Mouse (Mus musculus) lung, embryonic 14.5 days (tissue): ENCODE data around the gene Npm3. TPM values are rescaled to one million over a fixed set of nuclear protein-coding genes. Genes with fewer than 3 reads are reported as not detected.

Experiments used
- ATAC-seq: fragments of 200-750 bp; cut with Nextera tagmentation; 2 replicates; pipeline ENCODE4 v1.8.0; 2017; ENCODE audit warnings: mild to moderate bottlenecking, moderate TSS enrichment, moderate library complexity; ENCODE audit not compliant: insufficient read depth
- DNase-seq: peaks from one replicate; pipeline ENCODE4 v3.0.0-alpha.2; 2015
- H3K27ac ChIP-seq: fragments of 300-500 bp; sonication (generic); 2 replicates; pipeline ENCODE4 v1.5.1; 2014; ENCODE audit warnings: low read depth, mild to moderate bottlenecking, moderate library complexity
- H3K27me3 ChIP-seq: fragments of 300-500 bp; sonication (generic); 2 replicates; pipeline ENCODE4 v1.6.1; 2014; ENCODE audit warnings: low read length, control low read depth; ENCODE audit not compliant: insufficient read depth
- H3K36me3 ChIP-seq: fragments of 300-500 bp; sonication (generic); 2 replicates; pipeline ENCODE4 v1.6.1; 2014; ENCODE audit warnings: control low read depth; ENCODE audit not compliant: insufficient read depth
- H3K4me1 ChIP-seq: fragments of 300-500 bp; sonication (generic); 2 replicates; pipeline ENCODE4 v1.6.1; 2014; ENCODE audit warnings: antibody characterized with exemption, control low read depth; ENCODE audit not compliant: insufficient read depth
- H3K4me2 ChIP-seq: fragments of 300-500 bp; sonication (generic); 2 replicates; pipeline ENCODE4 v1.6.1; 2014; ENCODE audit warnings: mild to moderate bottlenecking
- H3K4me3 ChIP-seq: fragments of 300-500 bp; sonication (generic); 2 replicates; pipeline ENCODE4 v1.5.1; 2014; ENCODE audit warnings: low read depth, low read length
- H3K9ac ChIP-seq: fragments of 300-500 bp; sonication (generic); 2 replicates; pipeline ENCODE4 v1.6.1; 2014
- H3K9me3 ChIP-seq: fragments of 300-500 bp; sonication (generic); 2 replicates; pipeline ENCODE4 v1.6.1; 2016; ENCODE audit warnings: low read depth, low read length, control low read depth
- CTCF ChIP-seq: IDR thresholded peaks from 2 replicates; pipeline ENCODE4 v1.5.1; 2016; ENCODE audit warnings: antibody characterized with exemption, low read depth
- WGBS: fragments of 180-500 bp; shearing (Covaris S2); extraction: QIAGEN DNeasy Blood & Tissue Kit; methylation state at CpG from one replicate; pipeline ENCODE4 v1.1.7; 2014; 5-methylcytosine and 5-hydroxymethylcytosine counted together
- polyA plus RNA-seq: library from polyadenylated mRNA; unstranded; fragments of >200 nt; fragmentation: Nextera tagmentation; extraction: Ambion mirVana; gene quantifications from 2 replicates; pipeline ENCODE4 v1.2.1, GENCODE M21; 2014

Npm3 gene
- polyA plus RNA-seq, 1 experiment from 2014 or later = 20.0 TPM

DNA sequence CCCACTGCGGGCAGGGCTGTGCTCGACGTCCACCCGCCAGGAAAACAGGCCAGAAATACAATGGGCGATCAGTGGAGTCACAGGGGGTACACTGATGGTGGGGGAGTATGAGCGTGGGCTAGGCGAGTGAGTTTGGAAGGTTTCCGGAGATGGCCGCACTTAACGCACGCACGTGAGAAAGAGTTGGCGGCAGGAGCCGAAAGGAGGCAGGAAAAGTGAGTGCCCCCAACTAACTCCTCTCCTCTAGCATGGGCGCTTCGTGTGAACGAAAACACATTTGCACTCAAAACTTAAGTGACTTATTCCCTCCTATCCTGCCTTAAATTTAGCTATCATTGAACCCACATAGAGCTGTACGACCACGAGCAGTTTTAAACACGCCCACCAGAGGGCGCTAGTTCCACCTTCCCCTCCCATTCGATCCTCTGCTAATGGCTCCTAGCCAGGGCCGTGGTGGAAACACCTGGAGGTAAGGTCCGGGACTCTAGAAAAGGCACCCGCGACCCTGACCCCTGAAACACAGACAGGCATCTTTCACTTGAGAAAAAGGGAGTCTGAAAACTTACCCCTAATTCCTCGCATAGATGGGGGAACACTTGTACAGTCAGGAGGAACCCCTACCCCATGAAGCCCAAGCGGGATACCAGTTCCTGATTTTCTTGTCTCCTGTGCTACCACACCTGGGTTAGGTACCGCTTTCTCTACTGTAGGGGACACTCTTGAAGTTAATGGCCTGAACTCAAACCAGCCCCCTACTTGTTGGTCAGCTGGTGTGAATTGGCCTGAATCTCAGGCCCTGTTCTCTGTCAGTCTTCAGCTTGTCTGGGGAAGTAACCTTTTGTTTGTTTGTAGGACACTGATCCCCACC is 3.0 kb downstream of the Npm3 start:
- H3K4me2 ChIP-seq = peak overlapping the region; percentile 34; the same call in 1 of the 2 replicates

DNA sequence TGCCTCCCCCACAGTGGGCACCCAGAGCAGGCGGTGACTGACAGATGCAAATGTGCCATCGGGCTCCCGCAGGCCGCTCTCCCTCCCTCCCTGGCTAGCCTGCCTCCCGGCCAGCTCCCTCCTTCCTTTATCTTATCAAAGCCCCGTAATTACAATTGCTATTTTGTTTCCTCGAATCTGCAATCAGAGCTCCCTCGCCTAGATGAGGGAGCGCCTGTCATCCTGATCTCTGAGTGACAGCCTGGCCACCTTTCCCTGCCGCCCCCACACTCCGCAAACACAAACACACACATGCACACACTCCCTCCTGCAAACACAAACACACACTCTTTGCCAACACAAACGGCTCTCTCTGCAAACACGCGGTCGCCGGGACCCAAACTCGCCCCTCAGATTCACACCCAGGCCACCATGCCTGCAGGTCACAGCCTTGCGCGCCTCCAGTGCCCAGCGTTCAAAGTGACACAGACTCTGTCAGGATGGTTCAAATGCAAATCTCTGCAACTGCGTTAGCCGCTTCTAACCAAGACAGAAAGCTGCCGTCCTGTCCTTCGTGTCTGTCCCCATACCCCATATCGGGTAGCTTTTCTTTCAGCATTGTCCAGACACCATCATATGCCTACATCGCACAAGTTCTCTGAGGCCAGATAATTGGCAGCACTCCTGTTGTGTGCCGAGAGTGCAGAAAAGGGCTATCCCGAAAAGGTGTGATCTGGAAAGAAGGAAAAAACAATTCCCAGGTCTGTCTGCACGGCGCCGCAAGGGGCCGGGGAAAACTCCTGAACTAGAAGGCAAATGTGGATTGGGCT is 3.8 kb downstream of the Npm3 start:
- DNase-seq (peak; percentile 26), ATAC-seq (no peak)
- no peak for TF ChIP-seq CTCF
- peaks cover 11% of the 10 kb centered on the region; the same call in 1 of the 2 replicates for H3K4me1 ChIP-seq
- H3K27me3 ChIP-seq = peaks cover 55% of the 10 kb centered on the region
- H3K27ac ChIP-seq = no peak overlapping the region
- H3K9me3 ChIP-seq = no peaks in the 10 kb centered on the region
- H3K9ac ChIP-seq = no peak overlapping the region
- H3K36me3 ChIP-seq = 0 out of 2 replicates have a peak, but pooled peaks cover 1% of the 10 kb centered on the region
- H3K4me3 ChIP-seq = peak overlapping the region; percentile 13
- WGBS = 6% methylated on average over 32 of the region's 32 CpGs
- H3K4me2 ChIP-seq = peak overlapping the region; percentile 34; the same call in 1 of the 2 replicates

More for the DNA sequence above, 3.0 kb downstream of the Npm3 start:
- Histone ChIP-seq H3K27ac (no peak overlapping the region), H3K36me3 (peaks cover 8% of the 10 kb centered on the region), H3K9ac (no peak overlapping the region), H3K4me3 (peak overlapping the region; percentile 13; the same call in 1 of the 2 replicates), H3K9me3 (no peaks in the 10 kb centered on the region), H3K4me1 (peaks cover 11% of the 10 kb centered on the region; the same call in 1 of the 2 replicates), H3K27me3 (peaks cover 46% of the 10 kb centered on the region)
- TF ChIP-seq CTCF = peak; percentile 90
- ATAC-seq (peak; percentile 16; the same call in 1 of the 2 replicates), DNase-seq (peak; percentile 85)
- 10% methylated on average over 29 of the region's 29 CpGs for WGBS

DNA sequence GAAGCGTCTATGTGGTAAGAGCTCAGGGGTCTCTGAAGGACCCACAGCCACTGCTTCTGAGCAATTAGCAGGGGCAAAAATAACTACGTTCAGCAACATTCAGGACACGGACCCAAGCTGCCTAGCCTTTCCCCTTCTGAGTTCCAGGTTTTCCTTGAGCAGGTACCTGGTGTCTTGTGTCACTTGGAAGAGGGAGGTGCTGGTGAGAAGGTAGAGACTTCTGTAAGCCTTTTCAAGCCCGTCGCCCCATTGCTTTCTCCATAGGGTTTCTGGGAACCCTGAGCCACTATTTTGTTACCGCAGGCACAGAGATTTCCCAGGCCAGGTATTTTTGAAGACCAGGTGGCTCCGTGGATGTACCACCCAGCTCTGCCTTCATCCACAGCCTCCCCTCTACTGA is 5.8 kb downstream of the Npm3 start:
- ATAC-seq = no peak
- Histone ChIP-seq H3K4me2 (no peak overlapping the region), H3K9ac (no peak overlapping the region), H3K27ac (no peak overlapping the region), H3K9me3 (no peaks in the 10 kb centered on the region), H3K4me1 (peaks cover 9% of the 10 kb centered on the region; the same call in 1 of the 2 replicates), H3K27me3 (peaks cover 74% of the 10 kb centered on the region), H3K36me3 (no peaks in the 10 kb centered on the region), H3K4me3 (no peak overlapping the region)
- WGBS = 19% methylated on average over 7 of the region's 7 CpGs
- no peak for TF ChIP-seq CTCF
- DNase-seq = no peak

DNA sequence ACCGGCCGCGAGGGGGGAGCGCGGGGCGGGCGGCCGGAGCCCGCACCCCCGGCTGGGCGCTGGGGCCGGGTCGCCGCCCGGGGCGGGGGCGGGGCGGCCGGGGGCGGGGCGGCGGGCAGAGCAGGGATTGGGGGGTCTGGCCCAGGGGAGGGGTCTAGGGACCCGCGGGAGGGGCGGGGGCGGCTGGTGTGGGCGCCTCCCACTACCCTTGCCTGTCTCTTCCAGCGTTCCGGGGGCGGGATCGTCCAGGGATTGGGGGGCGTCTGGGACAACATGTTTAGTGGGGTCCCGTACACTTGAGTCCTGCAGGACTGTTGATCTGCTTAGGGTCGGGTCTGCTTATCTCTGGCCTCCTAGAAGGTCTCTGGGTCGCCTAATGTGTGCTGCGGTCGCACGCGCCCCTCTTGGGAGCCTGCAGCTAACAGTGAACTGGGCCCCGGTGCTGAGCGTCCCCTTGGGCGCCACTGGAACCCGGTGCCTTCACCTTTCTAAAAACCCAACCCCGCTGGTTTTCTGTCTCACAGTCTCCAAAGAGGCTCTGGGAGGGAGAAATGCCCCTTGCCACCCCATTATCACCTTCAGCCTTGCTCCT is 6.3 kb downstream of the Npm3 start:
- Histone ChIP-seq H3K36me3 (no peaks in the 10 kb centered on the region), H3K4me2 (peak overlapping the region; percentile 88), H3K4me3 (peak overlapping the region; percentile 48), H3K27me3 (peaks cover 79% of the 10 kb centered on the region), H3K4me1 (0 out of 2 replicates have a peak, but pooled peaks cover 4% of the 10 kb centered on the region), H3K9me3 (no peaks in the 10 kb centered on the region), H3K27ac (no peak overlapping the region), H3K9ac (peak overlapping the region; percentile 41; the same call in 1 of the 2 replicates)
- DNase-seq = no peak
- WGBS = 2% methylated on average over 20 of the region's 44 CpGs
- TF ChIP-seq CTCF = no peak
- ATAC-seq = no peak

DNA sequence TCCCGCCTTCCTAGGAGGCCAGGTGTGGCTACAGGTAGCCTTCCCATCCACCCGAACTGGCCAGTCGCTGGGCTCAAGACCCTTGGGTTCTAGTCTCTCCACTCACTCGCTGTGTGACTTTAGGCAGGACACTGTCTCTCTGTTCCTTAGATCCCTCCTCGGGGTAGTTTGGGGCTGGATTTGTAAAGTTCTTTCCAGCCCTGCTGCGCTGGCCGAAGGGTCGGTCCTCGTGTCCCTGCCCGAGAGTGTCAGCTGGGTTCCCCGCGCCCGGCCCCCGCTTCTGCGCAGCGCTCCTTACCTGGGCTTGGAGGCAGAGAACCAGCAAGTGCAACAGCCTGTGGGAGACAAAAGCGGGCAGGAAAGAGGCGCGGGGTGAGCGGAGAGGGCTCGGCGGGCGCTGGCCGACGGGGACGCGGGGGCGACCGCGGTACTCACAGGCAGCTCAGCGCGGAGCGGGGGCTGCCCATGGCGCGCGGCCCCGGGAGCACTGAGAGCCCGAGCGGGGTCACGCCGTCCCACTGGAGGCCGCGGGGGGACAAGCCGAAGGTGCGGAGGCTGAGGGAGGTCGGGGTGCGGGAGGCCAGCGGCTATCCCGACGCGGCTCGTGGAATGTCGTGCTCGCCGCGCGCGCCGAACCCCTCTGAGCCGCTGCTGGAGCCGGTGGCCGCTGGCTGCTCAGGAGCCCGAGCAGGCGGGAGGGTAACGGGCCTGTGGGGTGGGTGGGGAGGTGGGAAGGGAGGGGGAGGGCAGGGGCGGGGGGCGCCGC is 7.0 kb downstream of the Npm3 start, which contains the start of gene Fgf8:
Fgf8 (minus strand) TSS at position 698 of the 766 bp plus-strand sequence.
- Histone ChIP-seq H3K4me2 (peak within 1 kb of the TSS; percentile 88), H3K27ac (no peak within 1 kb of the TSS), H3K4me3 (peak within 1 kb of the TSS; percentile 48), H3K9ac (peak within 1 kb of the TSS; percentile 41), H3K4me1 (peaks cover 6% of the 10 kb centered on the region; the same call in 1 of the 2 replicates), H3K27me3 (peaks cover 86% of the 10 kb centered on the region), H3K36me3 (no peaks in the 10 kb centered on the region), H3K9me3 (no peaks in the 10 kb centered on the region)
- ATAC-seq (no peak), DNase-seq (peak; percentile 37)
- 1% methylated on average over 65 of the region's 68 CpGs for WGBS
- TF ChIP-seq CTCF = no peak
